Mouse (Mus musculus) T-helper 17 cell (primary cell): ENCODE measurements at regions not wholly inside any gene's neighbourhood (a gene's known extent, or its start where the extent isn't known, plus 50 kb on each side); places are given as distances from the start of the nearest gene placed in this dataset.

Experiments
- in situ Hi-C, 2 experiments: fragments of 300-600 bp; cut with MboI, MseI; formaldehyde crosslinking; loops; 1 replicate in 1 of 2; 2 replicates in 1 of 2; pipeline ENCODE4 v1.15.1; 2025; ENCODE audit warnings: high pct_unique_total_duplicates in 2 of 2

DNA sequence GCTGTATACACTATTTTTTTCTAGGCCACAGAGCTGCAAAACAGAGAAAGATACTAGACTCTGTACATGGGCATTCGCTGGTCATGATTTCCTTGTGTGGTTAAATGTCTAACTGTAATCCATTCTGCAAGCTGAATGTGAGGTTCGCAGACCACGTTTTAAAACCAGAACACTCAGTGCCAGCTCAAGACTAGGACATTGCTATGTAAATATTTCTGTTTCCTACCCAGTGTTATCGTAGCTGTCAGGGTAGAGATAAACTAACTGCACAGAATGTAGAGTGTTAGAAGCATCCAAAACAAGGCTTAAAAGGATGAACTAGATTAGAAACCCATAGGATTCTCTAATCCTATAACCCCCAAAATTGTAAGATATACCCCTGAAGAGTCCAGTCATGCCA lies 494.1 kb upstream of the Map3k7 start:
- in situ Hi-C loops: no loop called here

DNA sequence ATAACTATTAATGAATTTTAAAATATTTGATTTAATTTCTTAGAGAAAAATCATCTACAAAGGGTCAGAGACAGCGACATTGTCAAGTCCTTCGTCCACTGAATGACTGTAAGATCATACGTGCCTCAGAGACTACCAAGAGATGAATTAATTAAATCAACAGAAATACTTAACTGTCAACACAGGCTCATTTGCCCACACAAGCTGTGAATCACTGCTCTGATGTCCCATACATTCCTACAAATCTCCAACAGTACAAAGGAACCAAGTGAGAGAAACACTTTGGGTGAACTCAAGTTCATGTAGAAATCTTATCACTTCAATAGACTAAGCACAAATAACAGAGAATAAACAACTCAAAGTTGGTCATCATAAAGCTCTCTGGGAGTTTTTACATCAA lies 471.4 kb upstream of the Map3k7 start:
- in situ Hi-C loops: no loop called here

DNA sequence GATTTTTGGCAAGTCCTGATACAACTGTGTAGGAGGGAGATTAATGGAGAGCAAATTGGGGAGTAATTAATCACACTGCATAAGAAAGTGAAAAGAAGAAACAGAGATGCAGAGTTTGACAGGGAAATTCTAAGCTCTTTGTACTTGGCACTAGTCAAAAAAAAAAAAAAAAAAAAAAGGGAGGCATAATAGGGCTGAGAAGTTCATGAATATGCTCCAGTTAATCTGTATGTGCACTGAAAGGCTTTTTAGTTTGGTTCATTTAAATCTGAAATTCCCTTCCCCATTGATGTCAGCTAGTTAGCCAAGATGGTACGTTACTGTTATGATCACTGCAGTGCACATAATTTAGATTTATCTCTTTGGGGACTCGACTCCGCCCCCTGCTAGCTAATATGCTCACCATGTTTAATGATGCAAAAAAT lies 470.8 kb upstream of the Map3k7 start:
- in situ Hi-C loops: no loop called here

DNA sequence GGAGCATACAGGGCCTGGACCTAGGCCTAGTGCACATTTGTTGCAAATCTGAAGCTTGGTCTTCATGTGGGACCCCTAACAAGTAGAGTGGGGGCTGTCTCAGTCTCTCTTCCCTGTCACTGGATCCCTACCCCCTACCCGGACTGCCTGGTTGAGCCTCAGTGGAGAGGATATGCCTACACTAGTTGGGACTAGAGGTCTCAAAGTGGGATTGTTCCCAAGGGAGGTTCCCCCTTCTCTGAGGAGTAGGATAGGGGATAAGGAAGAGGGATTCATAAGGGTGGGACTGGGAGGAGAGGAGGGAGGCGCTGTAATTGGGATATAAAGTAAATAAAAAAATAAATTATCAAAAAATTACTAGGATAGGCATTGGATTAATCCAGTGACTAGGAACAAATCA lies 464.0 kb upstream of the Map3k7 start:
- in situ Hi-C loops: no loop called here

DNA sequence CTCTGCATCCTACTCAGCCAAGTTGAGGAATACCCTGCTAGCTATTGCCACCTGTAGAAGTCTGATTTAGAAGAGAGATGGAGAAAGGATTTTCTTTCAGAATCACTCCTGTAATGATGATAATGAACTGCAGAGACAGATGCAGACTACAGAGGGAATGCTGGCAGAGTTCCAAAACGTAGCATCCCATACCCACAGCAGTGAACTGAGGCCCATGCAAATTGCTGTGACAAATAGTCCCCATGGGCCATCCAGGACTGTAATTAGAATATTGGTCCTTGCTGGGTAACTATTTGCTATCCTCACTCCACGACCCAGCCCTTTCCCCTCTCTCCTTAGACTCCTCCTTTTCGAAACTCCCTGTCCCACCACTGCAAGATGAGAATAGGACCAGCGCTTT lies 463.5 kb upstream of the Map3k7 start:
- in situ Hi-C loops: no loop called here

DNA sequence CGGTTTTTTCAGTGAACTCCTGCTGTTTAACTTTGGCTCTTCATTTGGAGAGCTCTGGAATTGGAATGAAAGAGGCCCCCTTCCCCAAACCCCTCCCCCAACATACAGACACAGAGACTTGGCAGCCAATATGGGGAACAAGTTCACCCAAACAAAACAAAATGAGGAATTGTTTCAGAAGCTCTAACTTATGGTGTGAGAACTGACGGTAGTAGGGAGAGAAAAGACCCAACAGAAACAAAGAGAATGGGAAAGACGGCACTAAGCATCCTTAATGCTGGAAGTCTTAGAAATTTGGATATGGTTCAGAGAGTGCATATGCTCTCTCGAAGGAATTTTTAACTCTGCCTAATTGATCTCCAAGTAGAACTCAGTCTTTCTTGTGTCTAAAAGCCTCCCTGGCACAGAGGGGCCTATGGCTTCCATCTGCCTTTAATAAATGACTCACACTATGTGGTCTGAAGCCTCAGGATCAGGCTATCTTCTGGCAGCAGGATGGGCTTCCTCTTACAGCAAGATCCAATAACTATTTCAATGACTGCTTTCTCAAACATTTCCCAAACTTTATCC lies 438.2 kb upstream of the Map3k7 start:
- in situ Hi-C loops: no loop called here

DNA sequence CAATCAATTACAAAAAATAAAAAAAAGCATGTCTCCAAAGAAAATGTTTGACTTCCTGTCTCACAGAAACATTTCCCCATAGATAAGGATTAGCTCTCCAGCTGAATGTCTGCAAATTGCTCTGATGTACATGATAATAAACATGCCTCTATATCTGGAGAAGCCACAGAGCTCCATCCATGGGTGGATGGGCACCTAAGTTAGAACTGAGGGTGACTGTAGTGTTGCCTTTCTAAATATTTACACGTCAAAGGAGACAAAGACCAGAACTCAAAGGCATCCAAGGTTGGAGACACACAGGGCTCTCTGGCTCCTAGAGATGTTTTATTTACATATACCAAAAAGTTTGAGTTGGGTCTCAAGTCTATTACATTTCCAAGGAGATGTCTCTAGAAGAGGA lies 427.1 kb upstream of the Map3k7 start:
- in situ Hi-C loops: no loop called here

DNA sequence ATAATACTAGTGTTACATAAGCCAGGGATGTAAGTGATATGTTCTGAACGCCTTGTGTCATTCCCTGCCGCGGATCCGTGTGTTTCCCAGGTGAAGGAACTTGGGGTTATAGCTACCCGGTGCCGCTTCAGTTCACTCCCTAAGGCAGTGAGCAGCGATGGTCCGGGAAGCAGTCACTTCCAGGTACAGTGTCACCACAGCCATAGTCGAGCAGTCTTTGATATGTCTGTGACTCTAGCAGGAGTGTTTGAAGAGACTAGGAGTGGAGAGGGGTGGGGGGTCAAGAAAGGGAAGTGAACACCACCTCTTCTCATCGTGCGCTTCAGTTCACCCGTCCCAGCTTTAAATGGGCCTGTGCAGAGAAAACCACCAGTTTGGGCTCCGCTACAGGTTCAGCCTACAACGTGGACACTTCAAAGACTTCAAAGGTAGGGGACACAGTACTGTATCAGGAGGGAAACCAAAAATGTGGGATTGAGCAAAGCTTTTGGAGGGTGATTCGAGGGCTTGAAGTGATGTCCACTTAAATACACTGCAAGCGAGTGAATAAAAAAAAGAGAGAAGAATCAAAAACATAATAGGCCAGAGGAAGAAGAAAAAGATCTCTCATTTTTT lies 410.0 kb upstream of the Map3k7 start:
- in situ Hi-C loops: no loop called here

DNA sequence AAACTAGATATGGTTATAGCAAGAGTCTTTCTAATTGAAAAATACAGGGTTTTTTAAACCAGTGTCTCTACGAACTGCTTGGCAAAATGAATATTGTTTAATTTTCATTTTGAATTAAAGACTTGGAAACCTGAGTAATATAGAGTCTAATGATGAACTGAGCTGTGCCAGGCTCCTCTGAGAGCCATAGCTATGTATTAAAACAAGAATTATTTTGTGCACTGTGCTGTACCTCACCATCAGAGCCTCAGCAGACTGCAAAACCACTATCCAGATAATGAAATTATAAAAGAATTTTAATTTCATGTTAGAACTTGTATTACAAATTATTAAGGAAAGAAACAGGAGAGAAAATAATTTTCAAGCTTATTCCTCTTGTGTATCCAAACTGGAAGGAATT lies 408.8 kb upstream of the Map3k7 start:
- in situ Hi-C loops: no loop called here

DNA sequence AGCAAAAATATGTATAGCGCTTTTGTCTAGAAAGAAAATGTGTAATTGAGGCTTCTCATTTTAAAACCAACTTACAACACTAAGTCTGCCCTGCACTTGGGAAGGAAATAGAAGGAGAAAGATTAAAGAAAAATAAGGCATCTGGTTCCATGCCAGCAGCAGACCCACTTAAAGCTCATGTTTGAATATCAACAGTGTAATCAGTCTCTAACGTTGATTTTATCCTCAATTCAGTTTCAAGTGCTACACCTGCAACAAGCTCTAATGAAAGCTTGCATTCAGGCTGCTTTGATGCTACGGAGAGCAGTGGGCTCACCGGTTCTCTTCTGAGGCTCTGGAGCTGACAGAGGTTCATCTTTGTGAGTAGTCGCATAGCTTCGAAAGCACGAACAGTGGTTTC lies 406.6 kb upstream of the Map3k7 start:
- in situ Hi-C loops: no loop called here

DNA sequence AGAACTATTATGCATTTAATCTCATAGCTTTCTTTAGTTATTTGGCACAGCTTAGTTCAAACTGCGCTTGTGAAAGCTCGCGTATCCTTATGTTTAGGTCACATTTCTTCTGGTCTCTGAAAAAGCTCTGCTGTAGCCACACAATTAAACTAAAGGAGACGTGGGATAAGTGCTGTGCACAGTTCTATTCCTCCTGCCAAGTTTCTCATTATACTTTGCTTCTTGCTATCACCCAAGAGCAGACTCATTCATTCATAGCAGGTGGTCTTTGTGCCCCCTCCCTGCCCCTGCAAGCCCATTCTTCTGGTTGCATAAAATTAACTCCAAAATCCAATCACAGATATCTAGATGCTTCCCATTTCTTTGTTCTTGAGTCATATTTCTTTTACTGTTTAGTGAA lies 403.6 kb upstream of the Map3k7 start:
- in situ Hi-C loops: no loop called here

DNA sequence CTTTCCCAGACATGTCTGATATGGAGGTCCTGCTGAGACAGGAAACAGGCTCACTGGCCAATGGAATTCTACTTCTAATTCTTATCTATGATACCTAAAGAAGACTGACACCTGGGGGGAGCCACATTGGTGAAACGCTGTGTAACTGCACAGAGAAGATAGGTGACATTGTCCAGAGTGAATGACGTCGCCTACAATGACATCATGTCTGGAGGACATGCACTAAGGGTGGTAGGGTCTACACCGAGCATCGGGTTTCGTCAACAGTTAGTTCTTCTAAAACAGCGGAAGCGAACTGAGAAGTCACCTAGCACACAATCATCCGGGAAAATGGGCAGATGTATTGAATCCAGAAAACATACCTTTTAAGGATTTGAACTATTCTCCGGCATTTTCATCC lies 402.7 kb upstream of the Map3k7 start:
- in situ Hi-C loops: no loop called here

DNA sequence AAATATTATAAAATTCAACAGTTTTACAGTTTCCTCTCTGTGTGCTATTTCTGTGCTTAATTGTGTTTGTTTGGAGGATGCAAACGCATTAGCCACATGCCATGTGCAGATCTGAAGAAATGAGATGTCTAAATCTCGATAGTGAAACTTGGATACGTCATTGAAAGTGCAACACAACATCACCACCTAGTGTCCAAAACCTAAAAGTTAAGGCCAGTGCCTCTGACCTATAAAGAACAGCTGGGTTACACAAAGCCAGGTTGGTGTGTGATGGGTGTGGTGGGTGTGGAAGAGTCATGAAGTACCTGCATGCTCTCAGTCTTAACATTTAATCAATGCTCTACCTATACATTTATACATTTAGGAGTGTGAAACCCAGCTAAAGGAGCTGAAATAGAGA lies 402.1 kb upstream of the Map3k7 start:
- in situ Hi-C loops: no loop called here

DNA sequence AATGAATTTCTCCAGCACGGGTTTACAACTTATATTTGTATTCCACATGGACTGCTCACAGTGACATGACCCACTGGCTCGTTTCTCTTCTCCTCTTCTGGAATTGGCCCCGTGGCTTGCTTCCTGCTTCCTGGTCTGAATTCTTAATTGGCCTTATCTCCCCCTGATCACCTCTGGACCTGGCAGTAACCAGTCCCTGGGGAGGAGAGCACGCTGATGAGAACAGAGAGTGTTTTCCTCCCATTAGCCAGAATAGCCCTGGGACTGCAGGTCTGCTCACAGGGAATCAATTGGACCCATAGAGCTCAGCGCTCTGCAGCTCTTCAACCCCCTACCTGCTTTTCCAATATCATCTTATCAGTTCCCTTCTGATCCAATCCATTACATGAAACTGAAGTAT lies 397.7 kb upstream of the Map3k7 start:
- in situ Hi-C loops: no loop called here

DNA sequence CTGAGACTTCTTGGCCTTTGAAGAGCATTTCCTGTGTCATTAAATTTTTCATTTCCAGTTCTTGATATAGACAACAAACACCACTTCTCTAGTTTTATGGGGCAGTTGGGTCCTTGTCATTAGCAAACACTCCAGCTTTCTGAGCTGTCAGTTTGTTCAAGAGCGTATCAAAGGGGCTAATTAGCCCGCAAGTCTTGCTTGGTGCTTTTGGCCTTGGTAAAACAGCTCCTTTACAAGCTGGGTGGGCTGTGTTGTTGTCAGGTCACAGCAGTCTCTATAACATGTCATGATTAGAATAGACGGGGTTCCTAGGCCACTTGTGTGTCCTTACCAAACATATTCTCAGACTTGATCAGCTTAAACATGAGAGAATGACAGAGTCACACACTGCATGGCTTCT lies 397.1 kb upstream of the Map3k7 start:
- in situ Hi-C loops: no loop called here

DNA sequence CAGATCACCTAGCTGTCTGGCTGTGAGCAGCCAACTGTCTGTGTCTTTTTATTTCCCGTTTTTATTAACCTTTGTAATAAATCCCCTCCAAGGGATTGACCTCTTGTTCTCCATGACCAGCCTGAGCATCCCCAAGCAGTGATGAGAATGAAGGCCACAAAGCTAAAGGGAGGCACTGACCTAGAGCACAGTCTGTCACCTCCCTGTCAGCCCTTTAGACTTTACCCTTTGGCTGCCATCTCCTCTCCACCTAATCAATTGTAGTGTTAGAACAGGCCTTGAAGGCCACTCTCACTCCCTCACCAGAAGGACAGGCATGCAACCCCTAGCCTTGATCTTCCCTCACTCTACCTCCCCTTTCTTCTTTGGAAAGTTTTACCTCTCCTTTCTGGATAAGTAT lies 394.2 kb upstream of the Map3k7 start:
- in situ Hi-C loops: no loop called here

DNA sequence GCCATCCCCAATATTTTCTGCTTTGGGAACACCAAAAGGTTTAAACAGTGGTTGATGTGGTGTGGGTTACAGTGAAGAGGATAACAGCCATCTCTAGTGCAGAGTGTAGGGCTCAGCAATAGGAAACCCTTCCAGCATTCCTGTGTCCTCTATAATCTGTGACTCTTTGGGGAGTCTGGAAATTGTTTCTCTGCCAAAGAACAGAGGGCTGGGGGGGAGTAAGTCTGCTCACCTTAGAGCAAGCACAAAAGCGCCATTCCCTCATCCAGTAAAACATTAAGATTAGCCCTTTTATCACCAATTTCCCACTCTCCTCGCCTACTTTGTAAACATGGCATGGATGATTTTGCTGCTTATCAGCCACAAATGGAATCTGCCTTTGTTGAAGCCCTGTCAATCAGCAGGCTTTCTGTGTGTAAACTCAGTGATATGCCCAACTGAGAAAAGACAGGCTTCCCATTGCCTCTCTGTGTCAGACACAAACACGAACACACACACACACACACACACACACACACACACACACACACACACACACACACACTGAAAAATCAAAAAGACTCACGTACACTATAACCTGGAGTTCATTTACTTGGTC lies 386.8 kb upstream of the Map3k7 start:
- in situ Hi-C loops: no loop called here

DNA sequence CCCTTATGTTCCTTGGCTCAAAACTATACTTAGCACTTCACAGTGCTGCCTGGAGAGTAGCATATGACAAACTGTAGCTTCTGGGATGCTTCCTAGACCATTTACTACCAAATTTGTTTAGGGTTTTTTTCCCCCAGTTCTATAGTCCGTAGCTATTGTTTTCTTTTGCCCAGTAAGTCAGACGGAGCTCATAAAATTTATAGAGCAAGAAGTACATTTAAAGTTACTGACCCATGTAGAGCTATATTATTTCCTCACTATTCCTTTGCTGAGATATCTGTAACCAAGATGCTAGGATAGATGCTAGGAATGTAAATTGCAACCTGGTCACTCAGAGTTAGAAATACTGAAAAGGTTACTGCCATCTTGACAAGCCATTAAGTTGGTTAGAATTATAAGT lies 380.4 kb upstream of the Map3k7 start:
- in situ Hi-C loops: no loop called here

DNA sequence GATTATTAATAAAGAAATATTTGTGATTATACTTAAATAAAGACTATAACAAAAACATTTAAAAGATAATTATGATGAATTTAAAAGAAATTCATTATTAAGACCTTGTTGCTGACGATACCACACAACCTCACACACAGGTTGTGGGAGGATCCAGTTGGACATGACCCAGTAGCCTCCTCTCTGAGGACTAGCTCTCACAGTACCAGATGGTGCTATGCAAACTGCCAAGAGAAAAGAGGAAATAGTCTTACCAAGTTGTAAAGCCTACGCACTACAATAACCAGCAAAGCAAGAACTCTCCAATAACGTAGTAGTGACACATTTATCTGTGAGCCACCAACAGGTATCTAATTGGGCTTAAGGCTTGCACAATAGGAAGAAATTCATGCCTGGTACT lies 379.7 kb upstream of the Map3k7 start:
- in situ Hi-C loops: no loop called here

DNA sequence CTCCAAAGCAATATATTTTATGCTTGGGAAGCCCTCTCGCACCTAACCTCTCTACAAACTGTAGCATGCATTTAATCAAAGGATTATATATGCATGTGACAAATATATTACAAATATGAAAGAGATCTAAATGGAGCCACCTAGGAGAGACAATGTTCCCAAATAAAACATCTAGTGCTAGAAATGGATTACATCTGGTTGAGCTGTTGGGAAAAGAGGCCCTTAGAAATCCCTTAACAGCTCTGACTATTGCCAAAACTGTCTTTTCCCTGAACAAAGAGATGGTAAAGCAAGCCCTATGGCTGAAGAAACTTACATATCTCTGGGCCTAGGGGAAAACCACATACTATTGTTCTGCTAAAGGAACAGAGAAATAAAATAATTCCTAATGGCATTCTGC lies 369.8 kb upstream of the Map3k7 start:
- in situ Hi-C loops: no loop called here

DNA sequence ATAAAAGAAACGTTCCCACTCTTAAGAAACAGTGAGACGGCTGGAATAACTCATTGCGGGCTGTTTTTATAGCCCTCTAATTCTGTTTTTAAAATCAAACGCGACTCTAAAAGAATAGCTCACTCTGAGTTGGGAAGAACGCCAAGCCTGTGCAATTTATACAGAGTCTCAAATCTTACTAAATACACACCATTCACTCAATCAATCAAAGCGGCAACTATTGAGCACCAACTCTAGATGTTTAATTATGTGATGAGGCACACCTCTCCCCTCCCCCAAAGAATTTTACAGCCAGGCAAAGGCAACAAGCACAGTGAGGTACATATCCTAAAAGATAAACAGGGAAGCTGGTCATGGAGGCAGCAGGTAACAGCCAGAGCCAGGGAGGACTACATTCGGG lies 362.4 kb upstream of the Map3k7 start:
- in situ Hi-C loops: no loop called here

DNA sequence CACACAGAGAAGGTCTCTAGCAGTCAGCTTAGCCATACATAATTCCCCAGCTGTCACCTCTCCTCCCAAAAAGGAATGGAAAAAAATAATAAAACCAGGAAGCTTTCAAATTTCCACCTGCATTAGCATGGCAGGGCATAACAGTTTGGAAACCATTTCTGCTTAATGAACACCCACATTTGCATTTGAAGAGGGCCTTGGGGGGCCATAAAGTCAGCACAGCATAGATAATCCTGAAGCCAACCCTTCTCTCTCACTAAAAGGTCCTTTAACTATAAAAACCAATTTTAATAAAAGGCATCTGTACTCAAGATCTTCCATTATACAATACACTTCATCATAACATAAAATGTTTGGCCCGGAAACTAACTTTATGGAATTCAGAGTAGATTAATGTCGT lies 360.1 kb upstream of the Map3k7 start:
- in situ Hi-C loops: no loop called here

DNA sequence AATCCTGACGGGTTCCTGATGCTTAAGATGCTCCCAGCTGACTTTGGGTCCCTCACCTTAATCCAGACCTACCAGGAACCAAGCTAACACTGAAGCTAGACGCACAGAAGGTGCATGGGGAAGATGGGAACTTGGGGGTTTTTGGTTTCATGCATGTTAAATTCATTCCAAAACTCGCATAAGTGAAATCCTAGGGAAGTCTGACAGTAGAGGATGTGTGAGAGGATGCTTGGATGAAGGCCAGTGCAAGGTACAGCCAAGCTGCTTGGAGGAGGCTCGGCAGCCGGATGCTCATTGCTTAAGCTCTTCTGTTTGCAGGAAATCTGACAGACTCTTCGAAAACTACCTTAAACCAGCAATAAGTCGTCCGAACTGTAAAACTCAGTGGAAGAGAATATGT lies 355.1 kb upstream of the Map3k7 start:
- in situ Hi-C loops: no loop called here

DNA sequence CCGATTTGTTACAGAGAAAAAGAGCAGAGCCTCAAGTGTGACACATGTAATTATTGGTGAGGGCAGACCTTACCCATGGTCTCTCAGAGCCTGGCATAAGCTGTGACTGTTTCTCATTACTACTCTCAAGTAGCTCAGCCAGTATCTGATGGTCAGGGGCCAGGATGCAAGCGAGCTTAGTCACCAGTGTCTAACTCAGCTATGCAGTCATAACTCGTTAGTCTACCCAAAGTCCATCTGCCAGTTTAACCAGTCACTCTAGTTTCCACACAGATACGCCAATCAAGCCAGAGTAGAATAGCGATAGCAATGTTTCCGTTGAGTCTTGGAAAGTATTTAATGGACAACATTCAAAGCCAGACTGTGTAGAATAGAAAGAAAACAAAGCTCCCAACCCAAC lies 354.3 kb upstream of the Map3k7 start:
- in situ Hi-C loops: no loop called here
